In genomic region chr15:78740662-78741061, GRCm38 (mm10) we compare ENCODE assay signal across 23 mouse cellular contexts. TPM values are rescaled to one million over a fixed set of nuclear protein-coding genes. Genes with fewer than 3 reads are reported as not detected.
"Had no signal": no experiment of that assay in that cellular context is flagged by ENCODE, and none has a peak within 500 bp of the region (broad histone marks: within the 10 kb centered on the region; RNA-seq: fewer than 3 reads in every experiment).

No protein-coding gene starts in this region.

- H3K4me3 ChIP-seq: layer of hippocampus, adult 2 months; limb, embryonic 15.5 days; liver, embryonic 12.5 days; liver, embryonic 15.5 days; lung, embryonic 15.5 days; midbrain, embryonic 10.5 days; neural tube, embryonic 13.5 days had no signal

- H3K27ac ChIP-seq: kidney, postnatal 0 days; layer of hippocampus, adult 2 months; limb, embryonic 15.5 days; liver, embryonic 12.5 days; liver, embryonic 15.5 days; lung, embryonic 15.5 days; midbrain, embryonic 10.5 days; neural tube, embryonic 13.5 days had no signal

- H3K9ac ChIP-seq: limb, embryonic 15.5 days; liver, embryonic 12.5 days; liver, embryonic 15.5 days; lung, embryonic 15.5 days; neural tube, embryonic 13.5 days had no signal

- DNase-seq: kidney, adult 2 months; kidney, postnatal 25 days; layer of hippocampus, adult 9-11 months; lung, adult 18-20 months; lung, postnatal 10 days; lung, postnatal 36 days; midbrain, embryonic 14.5 days; retina, postnatal 1 day; right cerebral cortex, postnatal 25 days; thymus, adult 18-20 months; thymus, postnatal 14 days; thymus, postnatal 4 days had no signal

- H3K27me3 ChIP-seq: neural tube, embryonic 13.5 days had no signal

- H3K36me3 ChIP-seq: limb, embryonic 15.5 days; liver, embryonic 12.5 days; liver, embryonic 15.5 days; lung, embryonic 15.5 days; midbrain, embryonic 10.5 days; neural tube, embryonic 13.5 days had no signal

- H3K4me2 ChIP-seq: limb, embryonic 15.5 days; liver, embryonic 12.5 days; liver, embryonic 15.5 days; lung, embryonic 15.5 days; neural tube, embryonic 13.5 days had no signal

- H3K9me3 ChIP-seq: limb, embryonic 15.5 days; liver, embryonic 12.5 days; liver, embryonic 15.5 days; lung, embryonic 15.5 days; midbrain, embryonic 10.5 days; neural tube, embryonic 13.5 days had no signal

- H3K4me1 ChIP-seq: liver, embryonic 12.5 days; liver, embryonic 15.5 days; lung, embryonic 15.5 days had no signal

- ATAC-seq: intestine, postnatal 0 days; liver, embryonic 12.5 days had no signal

RNA-seq across cellular contexts. Expression of gene Elfn2, which starts 22.1 kb away (rescaled TPM):
- total RNA-seq: neutrophil, adult 5-6 weeks had no signal
- polyA plus RNA-seq: limb, embryonic 11.5 days; liver, embryonic 12.5 days; liver, embryonic 15.5 days had no signal
